Mouse (Mus musculus) cortical plate, adult 2 months (tissue): ENCODE results near the gene Klhl2.

Experiments used
- CTCF ChIP-seq: fragments of 200-500 bp; IDR thresholded peaks from 2 replicates; pipeline ENCODE4 v1.5.1; 2011; ENCODE audit warnings: mild to moderate bottlenecking, control low read depth, low read length; ENCODE audit not compliant: insufficient read depth; ENCODE audit errors: extremely low read depth
- POLR2A ChIP-seq: fragments of 200-500 bp; IDR thresholded peaks from 2 replicates; pipeline ENCODE4 v1.6.1; 2011; ENCODE audit warnings: mild to moderate bottlenecking, low read length, control low read depth; ENCODE audit not compliant: insufficient read depth; ENCODE audit errors: extremely low read depth

- TF ChIP-seq POLR2A (no peak), CTCF (no peak)
These were observed 23.4 kb downstream of the Klhl2 start for GRCm38 (mm10) chr8:64826461-64826860.
